Mouse (Mus musculus): ENCODE data around the gene E2f1. TPM values are rescaled to one million over a fixed set of nuclear protein-coding genes. Genes with fewer than 3 reads are reported as not detected.
A peak's percentile ranks its signal among the peaks of the same experiment; 100 is the strongest.

The E2f1 gene
- total RNA-seq, 2 experiments from 2014 or later, result 5.4 to 5.7 TPM

GRCm38 (mm10) chr2:154576876-154577743 is 7.4 kb upstream of the E2f1 start:
- no peak for DNase-seq (ENCODE audit: low spot score in 2 of 2)
- no peak overlapping the region for H3K4me3 ChIP-seq
- no peak for TF ChIP-seq CTCF (conservative IDR thresholded peaks at IDR 0.05)
- no peak overlapping the region for H3K27ac ChIP-seq

GRCm38 (mm10) chr2:154574271-154574670 is 4.6 kb upstream of the E2f1 start:
- no peak overlapping the region for H3K27ac ChIP-seq
- H3K4me3 ChIP-seq, result no peak overlapping the region
- no peak for DNase-seq (ENCODE audit: low spot score in 2 of 2)
- no peak for TF ChIP-seq CTCF (conservative IDR thresholded peaks at IDR 0.05)

GRCm38 (mm10) chr2:154572996-154573395 is 3.3 kb upstream of the E2f1 start:
- no peak overlapping the region for H3K4me3 ChIP-seq
- TF ChIP-seq CTCF (conservative IDR thresholded peaks at IDR 0.05), result no peak
- H3K27ac ChIP-seq, result no peak overlapping the region
- DNase-seq (ENCODE audit: low spot score in 2 of 2), result no peak

- TF ChIP-seq CTCF (conservative IDR thresholded peaks at IDR 0.05), result no peak
- DNase-seq (ENCODE audit: low spot score in 2 of 2), result no peak
- no peak overlapping the region for H3K4me3 ChIP-seq
- no peak overlapping the region for H3K27ac ChIP-seq
Observed at GRCm38 (mm10) chr2:154571976-154572375, 2.3 kb upstream of the E2f1 start.

GRCm38 (mm10) chr2:154571266-154571665 is 1.6 kb upstream of the E2f1 start:
- H3K4me3 ChIP-seq, result no peak overlapping the region

GRCm38 (mm10) chr2:154570666-154571065 is 974 bp upstream of the E2f1 start:
- Histone ChIP-seq H3K4me3 (no peak overlapping the region), H3K27ac (no peak overlapping the region)
- no peak for DNase-seq (ENCODE audit: low spot score in 2 of 2)
- no peak for TF ChIP-seq CTCF (conservative IDR thresholded peaks at IDR 0.05)

More at GRCm38 (mm10) chr2:154571266-154571665, 1.6 kb upstream of the E2f1 start:
- no peak for TF ChIP-seq CTCF (conservative IDR thresholded peaks at IDR 0.05)
- H3K27ac ChIP-seq, result no peak overlapping the region
- DNase-seq (ENCODE audit: low spot score in 2 of 2), result no peak

GRCm38 (mm10) chr2:154569071-154569748 is 482 bp downstream of the E2f1 start:
- peak in 1 of 2 experiments; percentile 34 for DNase-seq (ENCODE audit: low spot score in 2 of 2)
- H3K4me3 ChIP-seq, result peak overlapping the region; percentile 68
- peak overlapping the region; percentile 56; the same call in 1 of the 2 replicates for H3K27ac ChIP-seq
- TF ChIP-seq CTCF (conservative IDR thresholded peaks at IDR 0.05), result no peak

- DNase-seq (ENCODE audit: low spot score in 2 of 2), result no peak
- Histone ChIP-seq H3K4me3 (peak overlapping the region; percentile 68), H3K27ac (peak overlapping the region; percentile 56; the same call in 1 of the 2 replicates)
- TF ChIP-seq CTCF (conservative IDR thresholded peaks at IDR 0.05), result no peak
Observed at GRCm38 (mm10) chr2:154568329-154569070, 1.2 kb downstream of the E2f1 start.

GRCm38 (mm10) chr2:154567766-154568165 is 1.9 kb downstream of the E2f1 start:
- H3K4me3 ChIP-seq, result no peak overlapping the region
- no peak for DNase-seq (ENCODE audit: low spot score in 2 of 2)
- no peak for TF ChIP-seq CTCF (conservative IDR thresholded peaks at IDR 0.05)
- no peak overlapping the region for H3K27ac ChIP-seq

GRCm38 (mm10) chr2:154566641-154567040 is 3.1 kb downstream of the E2f1 start:
- Histone ChIP-seq H3K4me3 (no peak overlapping the region), H3K27ac (no peak overlapping the region)
- DNase-seq (ENCODE audit: low spot score in 2 of 2), result no peak
- TF ChIP-seq CTCF (conservative IDR thresholded peaks at IDR 0.05), result no peak

- no peak for DNase-seq (ENCODE audit: low spot score in 2 of 2)
- Histone ChIP-seq H3K27ac (no peak overlapping the region), H3K4me3 (no peak overlapping the region)
- no peak for TF ChIP-seq CTCF (conservative IDR thresholded peaks at IDR 0.05)
Observed at GRCm38 (mm10) chr2:154565562-154565961, 4.1 kb downstream of the E2f1 start.

- Histone ChIP-seq H3K27ac (no peak overlapping the region), H3K4me3 (no peak overlapping the region)
- no peak for TF ChIP-seq CTCF (conservative IDR thresholded peaks at IDR 0.05)
- DNase-seq (ENCODE audit: low spot score in 2 of 2), result no peak
Observed at GRCm38 (mm10) chr2:154563612-154564170, 6.0 kb downstream of the E2f1 start.

Data from layer of hippocampus, adult 2 months (tissue).